Mouse (Mus musculus): ENCODE measurements around the gene Gm29776.

Gene Gm29776

GRCm38 (mm10) chr14:54647900-54648299 lies 50.7 kb downstream of the Gm29776 start:
- DNase-seq, result no peak

- DNase-seq, result peak; percentile 54 to 65
Observed at GRCm38 (mm10) chr14:54646898-54647636, 51.6 kb downstream of the Gm29776 start.

- no peak for DNase-seq
Observed at GRCm38 (mm10) chr14:54646455-54646854, 52.2 kb downstream of the Gm29776 start.

GRCm38 (mm10) chr14:54644294-54644693 lies 54.3 kb downstream of the Gm29776 start:
- DNase-seq, result no peak

- DNase-seq, result no peak
Observed at GRCm38 (mm10) chr14:54643011-54643410, 55.6 kb downstream of the Gm29776 start.
